Mouse (Mus musculus) midbrain, embryonic 11.5 days (tissue): ENCODE results near the gene Alpi. TPM values are rescaled to one million over a fixed set of nuclear protein-coding genes. Genes with fewer than 3 reads are reported as not detected.

Experiments used
- ATAC-seq: fragments of 200-750 bp; cut with Nextera tagmentation; 2 replicates; pipeline ENCODE4 v1.8.0; 2017; ENCODE audit warnings: moderate TSS enrichment, moderate library complexity; ENCODE audit not compliant: low FRiP score
- DNase-seq: peaks from one replicate; pipeline ENCODE4 v3.0.0; 2015; ENCODE audit warnings: low spot score; ENCODE audit errors: missing footprints
- H3K27ac ChIP-seq: fragments of 300-500 bp; sonication (generic); 2 replicates; pipeline ENCODE4 v1.5.1; 2014; ENCODE audit warnings: low read depth, low read length
- H3K27me3 ChIP-seq: fragments of 300-500 bp; sonication (generic); 2 replicates; pipeline ENCODE4 v1.6.1; 2014; ENCODE audit warnings: mild to moderate bottlenecking, low read length, moderate library complexity, mixed read lengths; ENCODE audit not compliant: control insufficient read depth, insufficient read depth
- H3K36me3 ChIP-seq: fragments of 300-500 bp; sonication (generic); 2 replicates; pipeline ENCODE4 v1.6.1; 2014; ENCODE audit warnings: mild to moderate bottlenecking, low read length, moderate library complexity, mixed read lengths; ENCODE audit not compliant: control insufficient read depth, insufficient read depth
- H3K4me1 ChIP-seq: fragments of 300-500 bp; sonication (generic); 2 replicates; pipeline ENCODE4 v1.6.1; 2014; ENCODE audit warnings: low read length; ENCODE audit not compliant: control insufficient read depth, insufficient read depth
- H3K4me2 ChIP-seq: fragments of 300-500 bp; sonication (generic); 2 replicates; pipeline ENCODE4 v1.6.1; 2014; ENCODE audit warnings: mild to moderate bottlenecking, moderate library complexity
- H3K4me3 ChIP-seq: fragments of 300-500 bp; sonication (generic); 2 replicates; pipeline ENCODE4 v1.5.1; 2014; ENCODE audit warnings: low read depth, low read length
- H3K9ac ChIP-seq: fragments of 300-500 bp; sonication (generic); 2 replicates; pipeline ENCODE4 v1.6.1; 2014; ENCODE audit warnings: low read length
- H3K9me3 ChIP-seq: fragments of 300-500 bp; sonication (generic); 2 replicates; pipeline ENCODE4 v1.6.1; 2016; ENCODE audit warnings: low read length; ENCODE audit not compliant: control insufficient read depth
- WGBS: fragments of 180-500 bp; shearing (Covaris S2); extraction: QIAGEN DNeasy Blood & Tissue Kit; methylation state at CpG from one replicate; pipeline ENCODE4 v1.1.7; 2014; 5-methylcytosine and 5-hydroxymethylcytosine counted together
- polyA plus RNA-seq: library from polyadenylated mRNA; unstranded; fragments of >200 nt; fragmentation: Nextera tagmentation; extraction: Ambion mirVana; gene quantifications from 2 replicates; pipeline ENCODE4 v1.2.1, GENCODE M21; 2014

Gene Alpi
- polyA plus RNA-seq, 1 experiment from 2014 or later: not detected

DNA sequence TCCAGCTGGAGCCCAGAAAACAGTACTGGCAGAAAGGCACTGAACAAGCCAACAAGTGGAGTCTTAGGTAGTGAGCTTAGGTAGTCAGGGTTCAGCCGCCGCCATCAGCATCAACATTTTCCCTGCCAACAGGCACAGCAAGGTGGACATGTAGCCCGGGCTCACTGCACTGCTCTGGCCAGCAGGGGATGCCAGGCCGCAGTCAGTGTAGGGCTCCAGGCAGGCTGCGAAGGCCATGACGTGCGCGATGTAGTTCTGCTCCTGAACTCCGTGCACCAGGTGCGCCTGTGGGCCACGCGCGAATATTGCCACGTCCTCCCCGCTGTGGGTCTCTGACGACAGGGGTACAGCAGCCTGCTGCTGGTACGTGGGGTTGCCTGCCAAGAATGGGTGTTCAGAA, 14.4 kb downstream of the Alpi start:
- Histone ChIP-seq H3K36me3 (no peaks in the 10 kb centered on the region), H3K27ac (no peak overlapping the region), H3K4me1 (no peaks in the 10 kb centered on the region), H3K4me2 (no peak overlapping the region), H3K9me3 (no peaks in the 10 kb centered on the region), H3K27me3 (no peaks in the 10 kb centered on the region), H3K9ac (no peak overlapping the region), H3K4me3 (no peak overlapping the region)
- DNase-seq (no peak), ATAC-seq (no peak)
- WGBS: 68% methylated on average over 17 of the region's 17 CpGs

GRCm38 (mm10) chr1:87086196-87086595, 15.2 kb downstream of the Alpi start:
- no peak overlapping the region for H3K27ac ChIP-seq
- no peak overlapping the region for H3K9ac ChIP-seq
- no peaks in the 10 kb centered on the region for H3K9me3 ChIP-seq
- H3K4me1 ChIP-seq: no peaks in the 10 kb centered on the region
- H3K4me2 ChIP-seq: no peak overlapping the region
- H3K36me3 ChIP-seq: no peaks in the 10 kb centered on the region
- WGBS: 73% methylated on average over 4 of the region's 4 CpGs
- no peaks in the 10 kb centered on the region for H3K27me3 ChIP-seq
- no peak for ATAC-seq
- H3K4me3 ChIP-seq: no peak overlapping the region
- DNase-seq: no peak

- H3K27me3 ChIP-seq: no peaks in the 10 kb centered on the region
- H3K4me3 ChIP-seq: no peak overlapping the region
- DNase-seq: no peak
- H3K9me3 ChIP-seq: no peaks in the 10 kb centered on the region
- no peak overlapping the region for H3K9ac ChIP-seq
- WGBS: 84% methylated on average over 8 of the region's 8 CpGs
- no peak overlapping the region for H3K27ac ChIP-seq
- no peaks in the 10 kb centered on the region for H3K4me1 ChIP-seq
- ATAC-seq: no peak
- no peak overlapping the region for H3K4me2 ChIP-seq
- H3K36me3 ChIP-seq: no peaks in the 10 kb centered on the region
These were observed 27.6 kb downstream of the Alpi start for GRCm38 (mm10) chr1:87073776-87074175.

GRCm38 (mm10) chr1:87070720-87071119, 30.7 kb downstream of the Alpi start:
- no peaks in the 10 kb centered on the region for H3K27me3 ChIP-seq
- H3K4me3 ChIP-seq: no peak overlapping the region
- H3K27ac ChIP-seq: no peak overlapping the region
- ATAC-seq: 0 out of 2 replicates have a peak, but pooled peaks have one; percentile 44
- no peaks in the 10 kb centered on the region for H3K9me3 ChIP-seq
- H3K36me3 ChIP-seq: no peaks in the 10 kb centered on the region
- 55% methylated on average over 16 of the region's 16 CpGs for WGBS
- no peaks in the 10 kb centered on the region for H3K4me1 ChIP-seq
- no peak overlapping the region for H3K9ac ChIP-seq
- DNase-seq: no peak
- H3K4me2 ChIP-seq: no peak overlapping the region

- no peaks in the 10 kb centered on the region for H3K36me3 ChIP-seq
- no peak overlapping the region for H3K27ac ChIP-seq
- H3K27me3 ChIP-seq: no peaks in the 10 kb centered on the region
- no peak for ATAC-seq
- no peak overlapping the region for H3K4me3 ChIP-seq
- H3K4me1 ChIP-seq: no peaks in the 10 kb centered on the region
- no peak for DNase-seq
- H3K9me3 ChIP-seq: no peaks in the 10 kb centered on the region
- H3K4me2 ChIP-seq: no peak overlapping the region
- H3K9ac ChIP-seq: no peak overlapping the region
These were observed 40.5 kb downstream of the Alpi start for GRCm38 (mm10) chr1:87060913-87061312.

DNA sequence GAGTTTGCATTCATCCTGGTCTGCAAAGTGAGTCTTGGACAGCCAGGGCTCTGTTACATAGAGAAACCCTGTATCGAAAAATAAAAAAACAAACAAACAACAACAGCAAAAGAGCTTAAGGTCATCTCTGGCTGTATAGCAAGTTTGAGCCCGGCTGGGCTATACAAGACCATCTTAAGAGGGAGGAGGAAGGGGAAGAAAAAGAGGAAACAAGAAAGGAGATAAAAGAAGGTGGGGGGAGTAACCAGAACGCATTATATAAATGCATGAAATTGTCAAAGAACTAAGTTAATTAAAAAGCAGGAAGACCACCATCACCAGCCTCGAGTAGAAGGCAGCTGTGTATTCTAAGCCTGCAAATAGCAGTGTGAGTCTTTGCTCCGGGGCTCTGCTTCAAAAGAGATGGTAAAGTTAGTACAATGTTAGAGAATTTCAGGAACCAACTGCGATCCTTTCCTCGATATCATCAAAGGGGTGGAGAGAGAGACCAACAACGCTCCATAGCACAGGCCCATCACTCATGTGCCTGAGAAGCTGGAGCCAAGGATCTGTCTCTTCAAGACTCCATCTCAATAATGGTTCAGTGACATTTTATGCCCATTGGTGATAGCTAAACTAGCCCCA, 42.3 kb downstream of the Alpi start:
- no peak overlapping the region for H3K9ac ChIP-seq
- DNase-seq: no peak
- 86% methylated on average over 8 of the region's 8 CpGs for WGBS
- no peak for ATAC-seq
- no peaks in the 10 kb centered on the region for H3K4me1 ChIP-seq
- H3K27ac ChIP-seq: no peak overlapping the region
- H3K9me3 ChIP-seq: no peaks in the 10 kb centered on the region
- no peak overlapping the region for H3K4me2 ChIP-seq
- H3K36me3 ChIP-seq: no peaks in the 10 kb centered on the region
- no peaks in the 10 kb centered on the region for H3K27me3 ChIP-seq
- H3K4me3 ChIP-seq: no peak overlapping the region

GRCm38 (mm10) chr1:87057075-87057474, 44.3 kb downstream of the Alpi start:
- Histone ChIP-seq H3K4me3 (no peak overlapping the region), H3K9me3 (no peaks in the 10 kb centered on the region), H3K27me3 (no peaks in the 10 kb centered on the region), H3K4me1 (no peaks in the 10 kb centered on the region), H3K36me3 (no peaks in the 10 kb centered on the region), H3K27ac (no peak overlapping the region), H3K9ac (no peak overlapping the region), H3K4me2 (no peak overlapping the region)
- 80% methylated on average over 4 of the region's 4 CpGs for WGBS
- DNase-seq (no peak), ATAC-seq (no peak)

GRCm38 (mm10) chr1:87051369-87051768, 50.0 kb downstream of the Alpi start:
- Histone ChIP-seq H3K9ac (no peak overlapping the region), H3K4me1 (no peaks in the 10 kb centered on the region), H3K27me3 (no peaks in the 10 kb centered on the region), H3K36me3 (no peaks in the 10 kb centered on the region), H3K9me3 (no peaks in the 10 kb centered on the region), H3K4me2 (no peak overlapping the region), H3K27ac (no peak overlapping the region), H3K4me3 (no peak overlapping the region)
- ATAC-seq (no peak), DNase-seq (no peak)
- 84% methylated on average over 4 of the region's 4 CpGs for WGBS

- H3K9me3 ChIP-seq: no peaks in the 10 kb centered on the region
- H3K4me1 ChIP-seq: no peaks in the 10 kb centered on the region
- H3K4me3 ChIP-seq: no peak overlapping the region
- ATAC-seq (no peak), DNase-seq (no peak)
- H3K9ac ChIP-seq: no peak overlapping the region
- H3K27ac ChIP-seq: no peak overlapping the region
- no peak overlapping the region for H3K4me2 ChIP-seq
- H3K36me3 ChIP-seq: no peaks in the 10 kb centered on the region
- 100% methylated on average over 1 of the region's 1 CpGs for WGBS
- no peaks in the 10 kb centered on the region for H3K27me3 ChIP-seq
These were observed 50.7 kb downstream of the Alpi start for GRCm38 (mm10) chr1:87050700-87051099.
